Mouse (Mus musculus) liver, embryonic 11.5 days (tissue): ENCODE measurements around the gene Aatk. TPM values are rescaled to one million over a fixed set of nuclear protein-coding genes. Genes with fewer than 3 reads are reported as not detected.

Experiments
- ATAC-seq: fragments of 200-750 bp; cut with Nextera tagmentation; replicated peaks from 2 replicates; pipeline ENCODE4 v1.8.0; 2017; ENCODE audit warnings: moderate number of reproducible peaks, mild to moderate bottlenecking, moderate TSS enrichment, moderate library complexity; ENCODE audit not compliant: low FRiP score
- DNase-seq: peaks from one replicate; pipeline ENCODE4 v3.0.0-alpha.2; 2017; ENCODE audit warnings: low spot score
- H3K27ac ChIP-seq: fragments of 300-500 bp; sonication (generic); 2 replicates; pipeline ENCODE4 v1.5.1; 2014; ENCODE audit warnings: mild to moderate bottlenecking, low read depth, low read length, control low read depth
- H3K27me3 ChIP-seq: fragments of 300-500 bp; sonication (generic); replicated peaks from 2 replicates; pipeline ENCODE4 v1.6.1; 2014; ENCODE audit warnings: low read length, mixed read lengths; ENCODE audit not compliant: control insufficient read depth, insufficient read depth
- H3K36me3 ChIP-seq: fragments of 300-500 bp; sonication (generic); 2 replicates; pipeline ENCODE4 v1.6.1; 2014; ENCODE audit warnings: mild to moderate bottlenecking, low read length, moderate library complexity, mixed read lengths; ENCODE audit not compliant: control insufficient read depth, insufficient read depth
- H3K4me1 ChIP-seq: fragments of 300-500 bp; sonication (generic); replicated peaks from 2 replicates; pipeline ENCODE4 v1.6.1; 2014; ENCODE audit warnings: low read length, mixed read lengths; ENCODE audit not compliant: control insufficient read depth, insufficient read depth
- H3K4me2 ChIP-seq: fragments of 300-500 bp; sonication (generic); 2 replicates; pipeline ENCODE4 v1.6.1; 2014; ENCODE audit warnings: mild to moderate bottlenecking, control low read depth, moderate library complexity
- H3K4me3 ChIP-seq: fragments of 300-500 bp; sonication (generic); 2 replicates; pipeline ENCODE4 v1.5.1; 2014; ENCODE audit warnings: low read depth, low read length, control low read depth
- H3K9ac ChIP-seq: fragments of 300-500 bp; sonication (generic); 2 replicates; pipeline ENCODE4 v1.6.1; 2014; ENCODE audit warnings: low read depth, low read length, control low read depth
- H3K9me3 ChIP-seq: fragments of 300-500 bp; sonication (generic); 2 replicates; pipeline ENCODE4 v1.6.1; 2016; ENCODE audit warnings: low read length, inconsistent platforms, mixed read lengths; ENCODE audit not compliant: control insufficient read depth
- WGBS: fragments of 180-500 bp; shearing (Covaris S2); extraction: QIAGEN DNeasy Blood & Tissue Kit; methylation state at CpG from one replicate; pipeline ENCODE4 v1.1.7; 2014; 5-methylcytosine and 5-hydroxymethylcytosine counted together
- polyA plus RNA-seq: library from polyadenylated mRNA; unstranded; fragments of >200 nt; fragmentation: Nextera tagmentation; extraction: Ambion mirVana; gene quantifications from 2 replicates; pipeline ENCODE4 v1.2.1, GENCODE M21; 2014

Aatk gene
- polyA plus RNA-seq, 1 experiment from 2014 or later: 0.86 TPM

GRCm38 (mm10) chr11:119979596-119980385, 67.2 kb downstream of the Aatk start:
- DNase-seq (no peak), ATAC-seq (no peak)
- no peak overlapping the region for H3K27ac ChIP-seq
- H3K4me1 ChIP-seq: no peaks in the 10 kb centered on the region; the same call in 1 of the 2 replicates
- H3K27me3 ChIP-seq: no peaks in the 10 kb centered on the region
- no peak overlapping the region for H3K4me2 ChIP-seq
- no peaks in the 10 kb centered on the region for H3K36me3 ChIP-seq
- H3K4me3 ChIP-seq: no peak overlapping the region
- H3K9me3 ChIP-seq: no peaks in the 10 kb centered on the region
- 71% methylated on average over 10 of the region's 10 CpGs for WGBS
- H3K9ac ChIP-seq: no peak overlapping the region

GRCm38 (mm10) chr11:119978701-119979100, 68.3 kb downstream of the Aatk start:
- Histone ChIP-seq H3K9ac (no peak overlapping the region), H3K4me3 (no peak overlapping the region), H3K9me3 (no peaks in the 10 kb centered on the region), H3K4me1 (no peaks in the 10 kb centered on the region; the same call in 1 of the 2 replicates), H3K27ac (no peak overlapping the region), H3K4me2 (no peak overlapping the region), H3K27me3 (no peaks in the 10 kb centered on the region), H3K36me3 (peaks cover 4% of the 10 kb centered on the region; the same call in 1 of the 2 replicates)
- 94% methylated on average over 4 of the region's 4 CpGs for WGBS
- DNase-seq (no peak), ATAC-seq (no peak)

- WGBS: 70% methylated on average over 8 of the region's 8 CpGs
- H3K4me3 ChIP-seq: no peak overlapping the region
- peaks cover 4% of the 10 kb centered on the region; the same call in 1 of the 2 replicates for H3K36me3 ChIP-seq
- no peaks in the 10 kb centered on the region for H3K27me3 ChIP-seq
- no peak overlapping the region for H3K9ac ChIP-seq
- ATAC-seq (no peak), DNase-seq (no peak)
- no peaks in the 10 kb centered on the region for H3K9me3 ChIP-seq
- no peaks in the 10 kb centered on the region; the same call in 1 of the 2 replicates for H3K4me1 ChIP-seq
- no peak overlapping the region for H3K4me2 ChIP-seq
- H3K27ac ChIP-seq: no peak overlapping the region
These were observed 71.0 kb downstream of the Aatk start for GRCm38 (mm10) chr11:119975739-119976501.

- no peak overlapping the region for H3K4me3 ChIP-seq
- H3K27me3 ChIP-seq: no peaks in the 10 kb centered on the region
- H3K27ac ChIP-seq: no peak overlapping the region
- ATAC-seq: no peak
- no peaks in the 10 kb centered on the region for H3K4me1 ChIP-seq
- no peak overlapping the region for H3K4me2 ChIP-seq
- H3K9ac ChIP-seq: no peak overlapping the region
- WGBS: 81% methylated on average over 4 of the region's 4 CpGs
- DNase-seq: no peak
- no peaks in the 10 kb centered on the region for H3K9me3 ChIP-seq
- peaks cover 4% of the 10 kb centered on the region; the same call in 1 of the 2 replicates for H3K36me3 ChIP-seq
These were observed 73.2 kb downstream of the Aatk start for GRCm38 (mm10) chr11:119973789-119974188.

- DNase-seq: no peak
- Histone ChIP-seq H3K9ac (no peak overlapping the region), H3K4me2 (no peak overlapping the region), H3K4me1 (no peaks in the 10 kb centered on the region), H3K9me3 (no peaks in the 10 kb centered on the region), H3K36me3 (peaks cover 4% of the 10 kb centered on the region; the same call in 1 of the 2 replicates), H3K27ac (no peak overlapping the region), H3K27me3 (no peaks in the 10 kb centered on the region), H3K4me3 (no peak overlapping the region)
- 70% methylated on average over 12 of the region's 12 CpGs for WGBS
- ATAC-seq: no peak
These were observed 76.7 kb downstream of the Aatk start for GRCm38 (mm10) chr11:119970021-119970851.

- Histone ChIP-seq H3K9me3 (no peaks in the 10 kb centered on the region), H3K27ac (no peak overlapping the region), H3K4me1 (no peaks in the 10 kb centered on the region), H3K36me3 (no peaks in the 10 kb centered on the region), H3K27me3 (no peaks in the 10 kb centered on the region), H3K4me3 (no peak overlapping the region), H3K9ac (no peak overlapping the region), H3K4me2 (no peak overlapping the region)
- WGBS: 84% methylated on average over 2 of the region's 2 CpGs
- DNase-seq (no peak), ATAC-seq (no peak)
These were observed 79.1 kb downstream of the Aatk start for GRCm38 (mm10) chr11:119967892-119968291.

GRCm38 (mm10) chr11:119967401-119967800, 79.6 kb downstream of the Aatk start:
- Histone ChIP-seq H3K4me1 (no peaks in the 10 kb centered on the region), H3K36me3 (no peaks in the 10 kb centered on the region), H3K9me3 (no peaks in the 10 kb centered on the region), H3K27me3 (no peaks in the 10 kb centered on the region), H3K4me3 (no peak overlapping the region), H3K4me2 (no peak overlapping the region), H3K9ac (no peak overlapping the region), H3K27ac (no peak overlapping the region)
- 82% methylated on average over 8 of the region's 8 CpGs for WGBS
- DNase-seq (no peak), ATAC-seq (no peak)

- H3K9me3 ChIP-seq: no peaks in the 10 kb centered on the region
- no peaks in the 10 kb centered on the region for H3K27me3 ChIP-seq
- ATAC-seq (no peak), DNase-seq (no peak)
- H3K4me1 ChIP-seq: no peaks in the 10 kb centered on the region
- H3K36me3 ChIP-seq: no peaks in the 10 kb centered on the region
- H3K27ac ChIP-seq: no peak overlapping the region
- H3K4me3 ChIP-seq: no peak overlapping the region
- no peak overlapping the region for H3K9ac ChIP-seq
- 77% methylated on average over 6 of the region's 6 CpGs for WGBS
- no peak overlapping the region for H3K4me2 ChIP-seq
These were observed 80.7 kb downstream of the Aatk start for GRCm38 (mm10) chr11:119966294-119966693.
